Mouse (Mus musculus) frontal cortex, postnatal 10 days (tissue): Measurements from ENCODE around the gene Wdfy2.
"Not testable (repeated sequence)": the region's sequence is repeated elsewhere in the genome, so short reads cannot be mapped to it uniquely, and the experiment has no call there.

Source experiments
- DNase-seq, 2 experiments: peaks; one replicate each; pipeline ENCODE4 v3.0.0; 2022; ENCODE audit warnings: low spot score in 2 of 2, mixed read lengths in 1 of 2

Wdfy2 gene

GRCm38 (mm10) chr14:62837641-62838252 lies at the start of gene Wdfy2:
Gene Wdfy2 (plus strand): TSS chr14:62837678.
- DNase-seq, result peak in 1 of 2 experiments; percentile 68

GRCm38 (mm10) chr14:62789282-62789681 lies 48.2 kb upstream of the Wdfy2 start:
- no peak for DNase-seq

- DNase-seq, result no peak
Observed at GRCm38 (mm10) chr14:62795719-62796118, 41.8 kb upstream of the Wdfy2 start.

GRCm38 (mm10) chr14:62798608-62799101 lies 38.8 kb upstream of the Wdfy2 start:
- DNase-seq, result no peak

- DNase-seq, result no peak
Observed at GRCm38 (mm10) chr14:62800791-62801190, 36.7 kb upstream of the Wdfy2 start.

- no peak for DNase-seq
Observed at GRCm38 (mm10) chr14:62803204-62803603, 34.3 kb upstream of the Wdfy2 start.

GRCm38 (mm10) chr14:62806921-62807320 lies 30.6 kb upstream of the Wdfy2 start:
- DNase-seq, result no peak

- DNase-seq, result no peak
Observed at GRCm38 (mm10) chr14:62808661-62809523, 28.6 kb upstream of the Wdfy2 start.

GRCm38 (mm10) chr14:62812765-62813164 lies 24.7 kb upstream of the Wdfy2 start:
- DNase-seq, result no peak

- no peak for DNase-seq
Observed at GRCm38 (mm10) chr14:62814567-62814966, 22.9 kb upstream of the Wdfy2 start.

GRCm38 (mm10) chr14:62816827-62817226 lies 20.7 kb upstream of the Wdfy2 start:
- DNase-seq, result no peak

GRCm38 (mm10) chr14:62825575-62826332 lies 11.7 kb upstream of the Wdfy2 start:
- no peak for DNase-seq

GRCm38 (mm10) chr14:62829291-62829690 lies 8.2 kb upstream of the Wdfy2 start:
- DNase-seq, result no peak

GRCm38 (mm10) chr14:62831691-62832275 lies 5.7 kb upstream of the Wdfy2 start:
- DNase-seq, result no peak

GRCm38 (mm10) chr14:62833036-62833435 lies 4.4 kb upstream of the Wdfy2 start:
- no peak for DNase-seq

GRCm38 (mm10) chr14:62833541-62833940 lies 3.9 kb upstream of the Wdfy2 start:
- DNase-seq, result no peak

- not testable (repeated sequence) for DNase-seq
Observed at GRCm38 (mm10) chr14:62835737-62836136, 1.7 kb upstream of the Wdfy2 start.

GRCm38 (mm10) chr14:62836926-62837640 lies 395 bp upstream of the Wdfy2 start:
- peak; percentile 97 to 98 for DNase-seq

GRCm38 (mm10) chr14:62838336-62838735 lies 858 bp downstream of the Wdfy2 start:
- no peak for DNase-seq

GRCm38 (mm10) chr14:62841726-62842125 lies 4.2 kb downstream of the Wdfy2 start:
- no peak for DNase-seq

GRCm38 (mm10) chr14:62842495-62842894 lies 5.0 kb downstream of the Wdfy2 start:
- DNase-seq, result no peak
